13 mouse cellular contexts compared by ENCODE assay signal in the genomic region with DNA sequence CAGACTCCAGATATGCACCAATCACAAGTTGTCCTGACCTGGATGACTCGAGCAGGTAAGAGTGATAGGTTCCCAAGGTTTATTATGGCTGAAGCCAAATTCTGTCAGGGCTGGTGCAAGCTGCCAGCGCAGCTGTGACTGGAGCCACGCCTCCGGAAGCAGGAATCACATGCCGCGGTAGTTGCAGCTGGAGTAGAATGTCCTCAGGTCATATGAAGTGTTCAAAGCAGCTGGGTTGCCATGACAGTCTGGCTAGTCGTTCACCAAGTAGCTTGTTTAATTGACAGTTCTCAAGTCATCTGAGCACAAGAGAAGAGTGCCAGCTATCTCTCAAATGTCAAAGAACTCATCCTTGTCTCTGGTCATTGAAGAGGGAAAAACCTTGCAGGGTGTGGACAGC.
"Had no signal": no experiment of that assay in that cellular context is flagged by ENCODE, and none has a peak within 500 bp of the region (broad histone marks: within the 10 kb centered on the region; RNA-seq: fewer than 3 reads in every experiment).

No protein-coding gene starts in this region.

- DNase-seq: kidney, adult 8-10 months; kidney, postnatal 4 days; lung, postnatal 36 days; right cerebral cortex, adult 18-20 months; right cerebral cortex, postnatal 25 days had no signal

- H3K9ac ChIP-seq: limb, embryonic 15.5 days; liver, embryonic 12.5 days; lung, embryonic 15.5 days; midbrain, embryonic 15.5 days; neural tube, embryonic 12.5 days had no signal

- H3K36me3 ChIP-seq: limb, embryonic 15.5 days; liver, embryonic 12.5 days; lung, embryonic 15.5 days; midbrain, embryonic 15.5 days; neural tube, embryonic 12.5 days had no signal

- ATAC-seq: liver, embryonic 12.5 days; midbrain, embryonic 15.5 days had no signal

- H3K9me3 ChIP-seq: limb, embryonic 15.5 days; liver, embryonic 12.5 days; lung, embryonic 15.5 days; midbrain, embryonic 15.5 days; neural tube, embryonic 12.5 days had no signal

- H3K27me3 ChIP-seq: limb, embryonic 15.5 days; liver, embryonic 12.5 days; lung, embryonic 15.5 days; midbrain, embryonic 15.5 days; neural tube, embryonic 12.5 days had no signal

- H3K27ac ChIP-seq: kidney, postnatal 0 days; left cerebral cortex, adult 2 months; limb, embryonic 15.5 days; liver, embryonic 12.5 days; lung, embryonic 15.5 days; midbrain, embryonic 15.5 days; neural tube, embryonic 12.5 days had no signal

- H3K4me3 ChIP-seq: left cerebral cortex, adult 2 months; limb, embryonic 15.5 days; liver, embryonic 12.5 days; lung, embryonic 15.5 days; midbrain, embryonic 15.5 days; neural tube, embryonic 12.5 days had no signal

- H3K4me2 ChIP-seq: limb, embryonic 15.5 days; liver, embryonic 12.5 days; lung, embryonic 15.5 days; midbrain, embryonic 11.5 days; midbrain, embryonic 15.5 days; neural tube, embryonic 12.5 days had no signal
